Mouse (Mus musculus) liver, adult 2 months (tissue): ENCODE measurements around the gene Nxt2.

Experiments
- CTCF ChIP-seq: fragments of 200-500 bp; IDR thresholded peaks from 2 replicates; pipeline ENCODE4 v1.5.1; 2011; ENCODE audit warnings: low read depth, low read length, control low read depth
- POLR2A ChIP-seq: fragments of 200-500 bp; IDR thresholded peaks from 2 replicates; pipeline ENCODE4 v1.6.1; 2011; ENCODE audit warnings: low read length, control low read depth; ENCODE audit not compliant: insufficient read depth; ENCODE audit errors: extremely low read depth

DNA sequence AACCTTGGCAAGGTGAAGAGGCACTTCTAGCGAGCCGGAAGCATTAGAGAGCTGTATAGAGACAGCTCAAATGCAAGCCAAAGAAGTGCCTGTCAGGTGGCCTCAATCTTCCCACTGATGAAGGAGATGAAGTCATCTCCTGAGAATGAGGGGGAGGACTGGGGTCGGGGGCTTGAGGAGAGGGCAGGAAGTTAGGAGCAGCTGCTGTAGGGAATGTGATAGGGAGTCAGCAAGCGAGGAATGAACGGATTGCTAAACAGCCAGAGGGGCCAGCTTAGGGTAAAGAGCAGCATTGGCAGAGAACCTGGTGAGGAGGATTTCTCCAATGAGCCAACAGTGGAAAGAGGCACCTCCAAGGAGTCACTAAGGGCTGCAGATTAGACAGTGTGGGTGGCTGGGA, 59.3 kb downstream of the Nxt2 start:
- TF ChIP-seq CTCF (no peak), POLR2A (no peak)
